Mouse (Mus musculus) kidney, adult 8-10 months (tissue): ENCODE measurements around the gene Coro2a.
"Not testable (repeated sequence)": the region's sequence is repeated elsewhere in the genome, so short reads cannot be mapped to it uniquely, and the experiment has no call there.

Experiments used
- DNase-seq, 2 experiments: peaks; one replicate each; pipeline ENCODE4 v3.0.0; 2022

Gene Coro2a

DNA sequence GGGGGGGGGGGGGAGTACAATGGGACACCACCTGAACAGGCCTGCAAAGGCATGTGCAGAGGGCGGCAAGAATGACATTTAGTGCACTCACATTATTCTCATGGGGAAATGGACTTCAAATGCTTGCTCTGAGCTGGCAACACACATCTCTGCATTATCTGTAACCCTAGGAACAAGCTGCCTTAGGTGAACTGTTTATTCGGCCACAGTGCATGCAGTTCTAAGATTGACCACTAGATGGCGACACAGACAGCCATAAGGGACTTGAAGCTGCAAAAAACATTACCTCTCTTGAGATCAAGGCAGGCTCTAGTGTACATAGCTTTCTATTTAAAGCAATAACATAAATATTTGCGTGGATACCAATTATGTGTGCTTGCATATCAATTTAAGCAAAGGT, 9.2 kb upstream of the Coro2a start:
- DNase-seq: peak; percentile 63 to 88

DNA sequence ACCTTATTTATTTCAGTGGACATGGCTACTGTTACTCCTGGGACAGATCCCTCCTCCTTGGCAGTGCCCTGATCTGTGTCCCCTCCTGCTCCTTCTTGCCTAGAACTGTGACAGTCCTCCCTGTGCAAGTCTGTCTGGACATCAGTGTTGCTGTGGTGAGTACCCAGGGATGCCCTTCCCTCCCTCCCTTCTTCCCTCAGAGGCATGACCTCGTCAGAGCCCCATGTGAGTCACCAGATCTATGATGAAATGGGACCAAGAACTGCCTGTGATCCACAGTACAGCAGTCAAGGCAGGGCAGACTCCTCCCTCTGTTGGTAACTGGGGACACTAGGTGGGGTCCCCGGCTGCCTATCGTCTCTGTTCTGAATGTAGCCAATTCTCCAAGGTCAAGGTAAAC, 5.6 kb upstream of the Coro2a start:
- DNase-seq: no peak

DNA sequence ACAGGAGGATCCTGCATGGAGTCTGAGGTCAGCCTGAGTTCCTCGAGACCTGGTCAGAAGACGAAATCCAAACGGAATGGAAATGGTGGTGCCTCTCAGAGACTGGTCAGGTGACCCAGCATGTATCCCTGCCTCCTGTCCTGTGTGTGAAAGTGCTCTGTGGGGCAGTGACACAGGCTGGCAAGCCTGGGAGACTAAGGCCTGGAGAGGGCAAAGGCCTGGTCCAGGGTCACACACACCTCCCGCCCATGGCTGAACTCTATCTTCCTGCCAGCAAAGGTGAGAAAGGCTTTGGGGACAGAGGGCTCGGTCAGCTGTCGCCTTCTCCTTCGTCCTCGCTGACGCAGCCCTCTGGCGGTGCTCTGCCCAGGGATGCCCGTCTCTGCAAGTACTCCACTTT, 3.4 kb upstream of the Coro2a start:
- no peak for DNase-seq

DNA sequence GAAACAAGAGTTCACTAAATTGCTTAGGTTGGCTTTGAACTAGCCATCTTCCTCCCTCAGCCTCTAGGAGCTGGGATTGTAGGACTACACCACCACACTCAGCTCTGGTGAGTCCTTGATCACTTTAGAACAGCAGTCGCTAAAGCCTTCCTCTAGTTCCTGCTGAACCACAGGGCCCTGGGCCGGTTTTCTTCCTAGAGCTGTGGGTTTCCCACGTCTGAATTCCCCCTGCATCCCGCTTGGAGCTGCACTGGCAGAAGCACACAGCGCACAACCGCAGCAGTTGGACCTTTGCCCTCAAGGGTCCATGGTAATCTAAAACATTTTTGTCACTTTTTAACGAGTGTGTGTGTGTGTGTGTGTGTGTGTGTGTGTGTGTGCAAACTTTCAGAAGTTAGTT, 702 bp upstream of the Coro2a start:
- no peak for DNase-seq

DNA sequence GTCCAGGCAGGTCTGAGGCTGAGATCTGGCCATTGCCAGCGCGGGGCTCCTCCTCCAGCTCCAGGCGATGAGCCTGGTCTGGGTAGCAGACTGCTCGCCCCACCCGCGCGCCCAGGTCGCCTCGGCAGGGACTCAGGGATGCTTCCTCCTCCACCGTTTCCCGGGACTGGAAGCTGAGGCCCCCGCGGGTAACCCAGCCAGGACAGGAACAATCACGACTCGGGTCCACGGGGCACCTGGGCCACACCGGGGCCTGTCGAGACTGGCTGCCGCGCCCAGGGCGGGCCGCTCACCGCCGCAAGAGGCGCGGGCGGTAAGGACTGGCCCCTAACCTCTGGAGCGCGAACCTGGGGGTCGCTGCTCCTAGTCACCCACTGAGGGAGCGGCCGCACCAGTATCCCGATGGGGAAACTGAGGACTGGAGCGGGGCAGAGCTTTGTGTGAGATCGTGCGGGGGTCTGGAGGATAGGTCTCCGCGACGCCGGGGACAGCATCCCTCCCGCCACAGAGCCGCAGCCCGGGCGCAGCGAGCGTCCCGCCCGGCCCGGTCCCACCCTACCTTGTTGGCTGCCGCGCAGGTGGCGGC, 651 bp downstream of the Coro2a start:
- no peak for DNase-seq

DNA sequence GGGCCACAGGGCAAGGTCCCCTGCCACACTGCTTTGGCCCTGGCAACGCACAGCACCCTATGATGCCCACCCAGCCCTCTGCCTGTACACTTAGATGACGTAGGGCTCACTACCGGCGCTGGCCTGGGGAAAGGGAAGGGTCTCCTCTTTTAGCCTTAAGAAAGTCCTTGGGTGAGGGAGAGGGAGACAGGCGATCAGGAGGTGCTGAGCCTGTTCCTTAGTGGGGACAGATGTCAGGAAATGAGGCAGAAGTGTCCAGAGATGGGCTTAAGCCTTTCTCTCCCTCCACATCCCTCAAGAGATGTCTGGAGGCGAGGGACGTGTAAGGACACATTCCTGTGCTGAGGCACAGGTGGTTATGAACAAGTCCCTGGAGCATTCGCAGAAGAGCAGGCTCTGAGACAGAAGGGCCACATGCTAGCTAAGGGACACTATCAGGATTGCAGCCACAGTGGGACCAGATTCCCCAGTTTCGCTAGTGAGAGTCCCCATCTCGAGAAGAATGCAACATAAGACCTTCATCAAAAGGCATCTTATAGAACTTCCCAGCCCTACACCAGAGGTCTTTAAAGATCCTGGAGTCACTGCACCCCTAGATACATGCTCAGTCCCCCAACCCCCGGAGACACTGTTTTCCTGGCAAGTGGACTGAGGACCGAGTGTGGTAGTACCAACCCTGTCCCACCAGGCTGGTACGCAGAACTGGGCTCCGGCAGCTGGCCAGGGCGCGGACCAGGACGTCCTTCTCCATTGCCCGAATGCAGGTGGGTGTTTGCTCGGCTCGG, 1.3 kb downstream of the Coro2a start:
- DNase-seq: no peak

DNA sequence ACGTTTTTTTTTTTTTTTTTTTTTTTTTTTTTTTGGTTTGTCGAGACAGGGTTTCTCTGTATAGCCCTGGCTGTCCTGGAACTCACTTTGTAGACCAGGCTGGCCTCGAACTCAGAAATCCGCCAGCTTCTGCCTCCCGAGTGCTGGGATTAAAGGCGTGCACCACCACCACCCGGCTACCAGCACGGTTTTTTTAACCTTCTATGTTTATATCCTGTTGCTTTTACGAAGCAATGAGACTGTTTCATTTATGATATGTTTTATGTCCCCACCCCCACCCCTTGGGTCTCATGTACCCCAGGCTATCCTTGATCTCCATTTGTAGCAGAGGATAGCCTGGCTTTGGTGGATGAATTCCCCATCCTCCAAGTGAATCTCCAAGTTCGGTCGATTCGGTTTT, 2.4 kb downstream of the Coro2a start:
- not testable (repeated sequence) for DNase-seq

DNA sequence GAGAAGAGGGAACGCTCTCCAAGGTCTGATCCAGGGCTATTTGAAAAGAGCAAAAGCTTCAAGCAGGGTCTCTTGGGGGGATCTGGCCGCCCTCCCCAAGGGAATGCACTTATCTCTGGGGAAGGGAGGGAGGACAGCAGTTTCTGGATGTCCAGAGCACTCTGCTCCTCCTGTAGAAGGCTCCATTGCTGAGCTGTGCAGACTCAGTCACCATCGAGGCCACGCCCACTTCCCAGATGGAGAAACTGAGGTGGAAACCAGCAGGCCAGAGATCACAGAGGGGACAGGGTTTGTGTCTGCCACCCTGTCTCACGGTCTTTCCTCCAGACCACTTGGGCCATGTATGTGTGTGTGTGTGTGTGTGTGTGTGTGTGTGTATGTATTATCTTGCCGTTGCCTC, 3.0 kb downstream of the Coro2a start:
- no peak for DNase-seq

DNA sequence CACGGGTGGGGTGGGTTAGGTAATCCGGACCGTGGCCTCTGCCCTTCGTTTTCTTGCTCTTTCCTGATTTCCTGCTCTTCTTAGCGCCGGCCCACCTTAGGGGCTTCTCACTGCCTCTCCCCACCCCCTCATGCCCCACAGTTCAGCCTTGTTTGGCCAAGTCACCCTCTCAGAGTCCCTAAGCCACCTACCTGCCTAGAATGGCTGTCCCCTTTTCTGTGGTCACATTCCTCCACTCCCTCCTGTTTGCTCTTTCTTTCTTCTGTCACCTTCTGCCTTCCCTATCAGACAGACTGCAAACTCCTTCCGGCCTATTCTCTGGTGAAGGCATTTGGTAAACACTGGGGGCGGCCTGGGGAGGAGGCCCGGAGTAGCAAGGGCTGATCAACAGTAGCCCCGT, 3.9 kb downstream of the Coro2a start:
- no peak for DNase-seq

DNA sequence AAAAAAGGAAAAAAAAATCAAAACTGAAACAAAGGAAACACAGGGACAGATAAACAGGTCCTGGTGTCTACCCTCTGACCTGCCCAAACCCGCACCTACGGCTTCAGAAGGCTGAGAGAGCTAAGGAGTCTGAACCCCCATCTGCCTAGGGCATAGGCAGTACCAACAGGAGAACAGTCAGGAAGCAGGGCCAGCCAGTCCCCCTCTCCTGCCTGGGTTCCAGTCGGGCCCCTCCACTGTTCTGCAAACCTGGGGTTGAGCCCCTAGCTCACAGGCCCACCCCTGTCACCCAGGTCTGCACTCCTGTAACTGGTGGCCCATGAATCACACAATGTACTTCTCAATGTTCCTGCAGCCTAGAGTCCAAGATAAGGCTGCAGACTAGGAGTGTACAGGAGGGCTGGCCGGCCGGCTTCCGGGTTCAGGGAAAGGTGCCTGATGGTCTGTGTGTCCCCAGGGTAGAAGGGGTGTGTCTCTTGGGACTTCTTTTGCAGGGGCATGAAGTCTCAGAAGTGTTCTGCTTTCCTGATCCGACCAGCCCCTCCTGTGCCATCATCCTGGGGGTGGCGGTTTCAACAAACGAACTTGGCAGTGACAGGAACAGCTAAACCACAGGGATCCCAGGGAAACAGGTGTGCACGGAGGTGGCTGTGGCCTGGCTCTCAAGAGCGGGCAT, 4.6 kb downstream of the Coro2a start:
- DNase-seq: no peak

DNA sequence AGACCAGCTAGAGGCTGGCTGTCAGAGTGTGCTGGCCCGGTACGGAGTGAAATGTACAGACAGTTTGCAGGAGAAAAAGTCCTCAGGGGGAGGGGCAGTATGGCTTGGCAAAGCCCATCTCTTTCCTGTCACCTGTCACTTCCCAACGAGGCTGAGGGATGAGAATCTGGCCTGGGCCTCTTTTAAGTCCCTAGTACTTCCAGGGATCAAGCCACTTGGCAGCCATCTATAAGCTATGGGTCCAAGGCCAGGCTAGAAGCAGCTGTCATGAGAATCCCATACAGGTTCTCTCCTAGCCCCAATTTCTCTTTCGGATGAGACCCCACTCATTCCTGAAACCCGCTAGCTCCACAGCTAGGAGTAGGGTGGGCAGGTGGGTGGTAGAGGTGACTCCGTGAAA, 5.6 kb downstream of the Coro2a start:
- no peak for DNase-seq

DNA sequence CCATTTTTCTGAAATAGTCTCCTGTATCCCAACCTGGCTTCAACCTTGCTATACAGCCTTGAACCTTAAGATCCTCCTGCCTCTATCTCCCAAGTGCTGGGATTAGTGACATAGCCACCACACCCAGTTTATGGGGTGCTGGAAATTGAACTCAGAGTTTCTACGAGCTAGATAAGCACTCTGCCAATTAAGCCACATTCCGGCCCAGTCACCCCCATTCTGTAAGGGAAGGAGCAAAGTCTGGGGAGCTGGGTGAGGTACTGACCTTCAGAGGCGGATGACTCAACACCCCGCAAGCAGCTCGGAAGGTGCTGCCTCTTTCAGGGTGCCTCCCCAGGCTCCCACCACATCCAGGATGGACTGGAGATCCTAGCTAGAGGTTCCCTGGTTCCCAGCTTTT, 7.9 kb downstream of the Coro2a start:
- DNase-seq: no peak

DNA sequence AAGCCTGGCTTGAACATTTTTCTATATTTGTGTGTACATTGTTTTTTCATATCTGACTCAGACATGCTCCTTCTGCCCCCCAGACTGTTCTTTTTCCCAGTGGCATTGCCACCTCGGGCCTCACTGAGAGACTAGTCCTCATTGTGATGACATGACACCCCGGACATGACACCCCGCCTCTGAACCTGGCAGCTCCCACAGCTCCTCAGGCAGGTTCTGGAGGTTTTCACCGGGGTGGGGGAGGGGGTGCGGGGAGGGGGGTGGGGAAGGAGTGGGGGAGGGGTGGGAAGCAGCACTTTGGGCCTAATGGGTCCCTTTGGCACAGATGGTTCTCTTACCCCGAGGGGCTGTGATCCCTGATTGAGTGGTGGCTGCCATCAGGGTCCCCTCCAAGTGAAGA, 8.5 kb downstream of the Coro2a start:
- DNase-seq: no peak

DNA sequence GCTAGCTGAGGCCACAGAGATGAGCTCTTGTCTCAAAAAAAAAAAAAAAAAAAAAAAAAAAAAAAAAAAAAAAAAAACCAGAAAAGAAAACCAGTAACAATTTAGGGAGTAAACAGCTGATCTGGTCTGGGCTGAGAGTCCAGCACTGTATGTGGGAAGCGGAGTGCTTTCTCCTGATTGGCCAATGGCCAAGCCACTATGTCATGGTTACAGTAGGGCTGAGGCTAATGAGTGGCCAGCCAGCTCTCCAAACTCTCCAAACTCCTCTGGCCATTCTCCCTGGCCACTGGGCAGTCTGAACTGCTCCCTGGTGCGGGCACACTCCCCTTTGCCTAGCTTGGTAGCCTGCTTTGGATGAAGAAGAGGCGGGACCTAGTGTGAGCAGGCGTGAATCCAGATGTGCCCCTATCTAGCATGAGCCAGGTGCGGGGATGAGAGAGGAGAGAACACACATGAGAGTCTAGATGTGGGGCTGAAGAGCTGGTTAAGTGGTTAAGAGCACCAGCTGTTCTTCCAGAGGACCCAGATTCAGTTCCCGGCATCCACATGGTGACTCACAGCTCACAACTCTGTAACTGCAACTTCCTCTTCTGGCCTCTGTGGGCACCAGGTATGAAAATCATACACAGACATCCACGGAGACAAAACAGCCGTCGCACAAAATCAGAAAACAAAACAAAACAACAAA, 10.0 kb downstream of the Coro2a start:
- DNase-seq: no peak

DNA sequence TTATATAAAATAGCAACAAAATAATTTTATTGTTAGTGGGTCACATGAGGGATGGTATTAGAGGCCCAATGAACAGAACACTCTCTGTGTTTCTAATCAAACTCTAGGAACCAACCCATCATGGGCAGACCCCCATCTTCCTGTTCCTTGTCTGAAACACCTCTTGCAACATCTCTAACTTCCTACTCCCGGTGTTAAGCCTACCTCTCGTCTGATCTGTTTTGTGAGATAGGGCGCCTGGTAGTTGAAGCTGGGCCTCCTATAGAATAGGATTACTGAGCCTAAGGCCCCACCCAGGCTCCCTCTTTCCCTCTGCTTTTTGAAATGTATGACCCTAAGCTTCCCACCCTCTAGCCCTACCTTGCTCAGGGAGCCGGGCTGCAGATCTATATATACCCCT, 11.2 kb downstream of the Coro2a start:
- DNase-seq: no peak

DNA sequence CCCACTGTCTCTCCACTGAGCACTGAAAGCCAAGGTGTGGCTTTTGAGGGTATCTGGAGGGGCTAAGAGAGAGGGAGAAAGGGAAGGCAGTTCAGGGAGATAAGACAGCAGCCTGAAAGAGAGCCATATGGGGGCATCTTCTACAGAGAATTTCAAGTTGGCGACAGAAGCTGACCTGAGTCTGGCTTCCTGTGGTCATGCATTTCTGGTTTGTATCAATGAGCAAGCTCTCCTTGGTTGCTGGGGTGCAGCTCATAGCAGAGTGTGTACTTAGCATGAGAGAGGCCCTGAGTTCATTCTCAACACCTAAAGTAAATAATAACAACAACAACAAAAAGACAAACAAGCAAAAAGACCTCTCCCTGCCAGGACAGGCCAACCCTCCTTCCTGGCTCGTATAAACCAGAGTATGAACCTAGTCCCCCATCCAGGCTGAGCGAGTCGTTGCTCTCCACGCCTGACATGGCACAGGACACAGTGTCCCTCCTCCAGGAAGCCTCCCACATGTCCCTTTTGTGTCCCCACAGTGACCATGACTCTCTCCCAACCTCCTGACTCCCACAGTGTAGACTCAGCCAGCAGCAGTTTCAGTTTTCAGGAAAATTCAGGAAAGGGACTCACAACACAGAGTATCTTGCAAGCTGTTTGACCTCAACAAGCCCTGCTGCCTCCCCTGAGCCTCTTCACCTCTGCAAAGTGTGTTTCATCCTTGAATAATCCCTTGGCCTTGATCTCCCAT, 11.9 kb downstream of the Coro2a start:
- no peak for DNase-seq

DNA sequence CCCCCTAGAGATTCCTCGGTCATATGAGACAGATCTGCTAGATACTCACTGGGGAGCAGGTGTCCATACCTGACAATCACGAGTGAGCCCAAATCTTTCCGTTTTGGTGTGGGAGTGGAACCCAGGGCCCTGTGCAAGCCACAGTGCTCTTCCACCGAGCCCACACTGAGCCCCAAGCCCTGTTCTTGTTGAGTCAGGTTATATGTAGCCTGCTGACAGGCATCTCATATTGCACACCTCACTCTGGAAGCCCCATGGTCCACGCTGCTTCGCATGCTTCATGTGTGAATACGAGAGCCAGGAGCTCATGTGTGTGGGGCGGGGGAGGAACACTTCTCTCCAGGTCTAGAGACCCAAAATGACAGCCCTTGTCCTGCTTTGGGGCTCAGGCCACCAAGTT, 12.9 kb downstream of the Coro2a start:
- no peak for DNase-seq

DNA sequence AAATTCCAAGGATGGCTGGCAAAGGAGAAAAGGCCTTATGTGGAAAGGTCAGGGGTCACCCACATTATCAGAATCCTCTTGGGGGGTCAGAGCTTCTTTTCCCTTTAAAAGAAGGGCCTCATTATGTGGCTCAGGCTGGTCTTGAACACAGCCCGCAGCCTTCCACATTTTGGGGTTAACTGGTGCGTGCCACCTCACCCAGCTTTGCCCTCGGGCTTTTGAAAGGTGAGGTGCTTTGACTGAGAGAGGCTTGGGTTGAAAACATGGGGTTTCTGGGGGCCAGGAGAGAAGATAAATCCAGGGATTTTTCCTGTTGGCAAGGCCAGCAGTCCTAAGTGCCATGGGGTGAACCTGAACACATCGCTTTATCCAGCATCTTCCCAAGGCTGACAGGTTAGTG, 15.5 kb downstream of the Coro2a start:
- DNase-seq: no peak

DNA sequence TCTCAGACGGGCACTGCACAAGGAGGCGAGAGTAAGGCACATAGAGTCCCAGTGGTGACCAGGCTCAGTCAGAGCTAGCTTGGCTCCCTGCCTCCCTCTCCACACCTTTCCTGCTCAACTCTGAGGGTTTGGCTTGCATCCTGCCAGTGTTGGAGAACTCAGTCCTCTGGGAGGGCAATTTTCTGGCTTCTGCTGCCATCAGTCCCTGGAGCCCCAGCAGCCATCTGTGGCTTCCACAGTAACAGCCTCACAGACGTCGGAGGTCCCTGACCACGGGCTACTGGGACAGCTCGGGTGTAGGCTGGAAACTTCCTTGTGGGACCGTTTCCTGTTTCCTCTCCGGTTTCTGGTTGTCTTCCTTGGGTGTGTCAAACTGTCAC, 16.2 kb downstream of the Coro2a start:
- no peak for DNase-seq

DNA sequence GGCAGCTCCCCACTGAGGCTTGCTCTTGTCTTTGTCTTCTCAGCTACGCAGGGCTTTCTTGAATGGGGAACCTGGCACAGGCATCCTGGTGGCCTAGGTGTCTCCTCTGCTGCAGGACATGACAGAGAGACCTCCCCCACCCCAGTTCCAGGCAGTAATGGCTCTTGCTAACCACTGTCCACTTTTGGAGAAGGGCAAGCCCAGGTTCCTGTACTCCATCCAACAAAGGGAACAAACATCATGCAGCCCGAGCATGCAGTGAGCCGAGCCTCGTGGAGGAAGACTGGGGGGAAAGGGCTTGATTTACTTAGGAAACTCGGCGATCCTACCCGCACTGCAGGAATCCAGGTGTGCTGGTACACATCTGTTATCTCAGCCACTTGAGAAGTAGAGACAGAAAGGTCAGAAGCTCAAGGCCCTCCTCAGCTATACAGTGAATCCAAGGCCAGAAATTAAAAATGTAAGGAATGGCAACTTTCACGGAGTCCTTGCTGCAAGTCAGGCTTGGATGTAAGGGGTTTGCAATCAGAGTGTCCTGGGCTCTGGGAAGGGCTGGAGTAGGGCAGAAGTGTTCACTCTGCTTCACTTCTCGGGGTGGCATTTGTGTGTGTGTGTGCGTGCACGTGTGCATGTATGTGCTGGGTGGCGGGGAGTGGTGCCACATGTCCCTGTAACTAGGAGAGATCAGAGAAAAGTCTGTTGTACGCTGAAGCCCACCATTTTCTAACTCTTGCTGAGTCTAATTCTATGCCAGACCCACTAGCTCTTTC, 16.8 kb downstream of the Coro2a start:
- DNase-seq: no peak

DNA sequence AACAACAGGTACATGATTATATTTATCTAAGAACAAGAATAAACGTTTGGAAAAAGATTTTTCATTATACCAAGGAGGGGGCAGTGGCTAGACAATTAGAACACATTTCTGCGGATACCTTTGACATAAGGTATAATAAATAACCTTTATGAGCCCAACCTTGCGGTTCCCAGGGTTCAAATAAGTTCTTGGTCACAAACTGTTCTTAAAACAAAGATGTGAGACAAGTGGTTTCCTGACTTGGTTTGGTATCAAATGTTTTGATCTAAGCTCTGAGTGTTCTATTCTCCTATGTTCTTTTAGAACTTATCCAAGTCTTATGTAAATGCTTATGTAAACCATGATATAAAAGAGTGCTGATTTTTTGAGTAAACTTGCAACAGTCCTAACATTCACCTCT, 17.5 kb downstream of the Coro2a start:
- not testable (repeated sequence) for DNase-seq

DNA sequence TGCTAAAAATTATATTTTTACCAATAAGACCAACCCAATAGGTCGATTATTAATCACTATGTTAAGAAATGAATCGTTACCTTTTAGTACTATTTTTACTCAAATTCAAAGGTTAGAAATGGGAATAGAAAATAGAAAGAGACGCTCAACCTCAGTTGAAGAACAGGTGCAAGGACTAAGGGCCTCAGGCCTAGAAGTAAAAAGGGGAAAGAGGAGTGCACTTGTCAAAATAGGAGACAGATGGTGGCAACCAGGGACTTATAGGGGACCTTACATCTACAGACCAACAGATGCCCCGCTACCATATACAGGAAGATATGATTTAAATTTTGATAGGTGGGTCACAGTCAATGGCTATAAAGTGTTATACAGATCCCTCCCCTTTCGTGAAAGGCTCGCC, 17.9 kb downstream of the Coro2a start:
- not testable (repeated sequence) for DNase-seq
